Mouse (Mus musculus): ENCODE measurements around the gene Phf19. TPM values are rescaled to one million over a fixed set of nuclear protein-coding genes. Genes with fewer than 3 reads are reported as not detected.

Phf19 gene
- polyA plus RNA-seq, 1 experiment from 2014 or later = 1.6 TPM

- Histone ChIP-seq H3K9ac (replicated peaks; ENCODE audit: low read length) (no peak overlapping the region), H3K36me3 (ENCODE audit: control insufficient read depth, insufficient read depth, low read length) (no peaks in the 10 kb centered on the region), H3K9me3 (ENCODE audit: control insufficient read depth, low read length) (no peaks in the 10 kb centered on the region), H3K4me1 (ENCODE audit: control insufficient read depth, insufficient read depth, low read length) (no peaks in the 10 kb centered on the region), H3K4me3 (replicated peaks; ENCODE audit: low read depth, low read length) (no peak overlapping the region), H3K27ac (replicated peaks; ENCODE audit: low read depth, low read length) (no peak overlapping the region), H3K27me3 (ENCODE audit: control insufficient read depth, insufficient read depth, low read length) (no peaks in the 10 kb centered on the region), H3K4me2 (ENCODE audit: low read length) (no peak overlapping the region)
- DNase-seq (no peak), ATAC-seq (ENCODE audit: low FRiP score, low TSS enrichment) (no peak)
- WGBS = 80% methylated on average over 7 of the region's 7 CpGs
These were observed 44.2 kb upstream of the Phf19 start for GRCm38 (mm10) chr2:34958036-34958435.

- no peak for ATAC-seq (ENCODE audit: low FRiP score, low TSS enrichment)
- WGBS = 77% methylated on average over 1 of the region's 1 CpGs
- H3K9me3 ChIP-seq (ENCODE audit: control insufficient read depth, low read length) = no peaks in the 10 kb centered on the region
- H3K27ac ChIP-seq (replicated peaks; ENCODE audit: low read depth, low read length) = no peak overlapping the region
- no peak for DNase-seq
- no peaks in the 10 kb centered on the region for H3K27me3 ChIP-seq (ENCODE audit: control insufficient read depth, insufficient read depth, low read length)
- H3K9ac ChIP-seq (replicated peaks; ENCODE audit: low read length) = no peak overlapping the region
- no peak overlapping the region for H3K4me3 ChIP-seq (replicated peaks; ENCODE audit: low read depth, low read length)
- no peak overlapping the region for H3K4me2 ChIP-seq (ENCODE audit: low read length)
- no peaks in the 10 kb centered on the region for H3K36me3 ChIP-seq (ENCODE audit: control insufficient read depth, insufficient read depth, low read length)
- H3K4me1 ChIP-seq (ENCODE audit: control insufficient read depth, insufficient read depth, low read length) = no peaks in the 10 kb centered on the region
These were observed 43.6 kb upstream of the Phf19 start for GRCm38 (mm10) chr2:34957405-34957804.

- DNase-seq (no peak), ATAC-seq (ENCODE audit: low FRiP score, low TSS enrichment) (no peak)
- WGBS = 66% methylated on average over 5 of the region's 5 CpGs
- Histone ChIP-seq H3K27me3 (ENCODE audit: control insufficient read depth, insufficient read depth, low read length) (no peaks in the 10 kb centered on the region), H3K36me3 (ENCODE audit: control insufficient read depth, insufficient read depth, low read length) (no peaks in the 10 kb centered on the region), H3K9me3 (ENCODE audit: control insufficient read depth, low read length) (no peaks in the 10 kb centered on the region), H3K4me2 (ENCODE audit: low read length) (no peak overlapping the region), H3K9ac (replicated peaks; ENCODE audit: low read length) (no peak overlapping the region), H3K4me1 (ENCODE audit: control insufficient read depth, insufficient read depth, low read length) (no peaks in the 10 kb centered on the region), H3K27ac (replicated peaks; ENCODE audit: low read depth, low read length) (no peak overlapping the region), H3K4me3 (replicated peaks; ENCODE audit: low read depth, low read length) (no peak overlapping the region)
These were observed 43.1 kb upstream of the Phf19 start for GRCm38 (mm10) chr2:34956941-34957340.

GRCm38 (mm10) chr2:34954344-34954743 is 40.5 kb upstream of the Phf19 start:
- Histone ChIP-seq H3K4me3 (replicated peaks; ENCODE audit: low read depth, low read length) (no peak overlapping the region), H3K27me3 (ENCODE audit: control insufficient read depth, insufficient read depth, low read length) (no peaks in the 10 kb centered on the region), H3K9me3 (ENCODE audit: control insufficient read depth, low read length) (no peaks in the 10 kb centered on the region), H3K36me3 (ENCODE audit: control insufficient read depth, insufficient read depth, low read length) (no peaks in the 10 kb centered on the region), H3K9ac (replicated peaks; ENCODE audit: low read length) (no peak overlapping the region), H3K4me2 (ENCODE audit: low read length) (no peak overlapping the region), H3K27ac (replicated peaks; ENCODE audit: low read depth, low read length) (no peak overlapping the region), H3K4me1 (ENCODE audit: control insufficient read depth, insufficient read depth, low read length) (no peaks in the 10 kb centered on the region)
- DNase-seq (no peak), ATAC-seq (ENCODE audit: low FRiP score, low TSS enrichment) (no peak)

- ATAC-seq (ENCODE audit: low FRiP score, low TSS enrichment) = no peak
These were observed 39.8 kb upstream of the Phf19 start for GRCm38 (mm10) chr2:34953547-34954116.

GRCm38 (mm10) chr2:34953018-34953417 is 39.2 kb upstream of the Phf19 start:
- Histone ChIP-seq H3K9me3 (ENCODE audit: control insufficient read depth, low read length) (no peaks in the 10 kb centered on the region), H3K4me1 (ENCODE audit: control insufficient read depth, insufficient read depth, low read length) (no peaks in the 10 kb centered on the region), H3K9ac (replicated peaks; ENCODE audit: low read length) (no peak overlapping the region), H3K36me3 (ENCODE audit: control insufficient read depth, insufficient read depth, low read length) (no peaks in the 10 kb centered on the region), H3K4me3 (replicated peaks; ENCODE audit: low read depth, low read length) (no peak overlapping the region), H3K27ac (replicated peaks; ENCODE audit: low read depth, low read length) (no peak overlapping the region), H3K4me2 (ENCODE audit: low read length) (no peak overlapping the region), H3K27me3 (ENCODE audit: control insufficient read depth, insufficient read depth, low read length) (no peaks in the 10 kb centered on the region)
- no peak for DNase-seq
- ATAC-seq (ENCODE audit: low FRiP score, low TSS enrichment) = no peak
- WGBS = 78% methylated on average over 4 of the region's 4 CpGs

More at GRCm38 (mm10) chr2:34953547-34954116, 39.8 kb upstream of the Phf19 start:
- DNase-seq = no peak
- Histone ChIP-seq H3K9me3 (ENCODE audit: control insufficient read depth, low read length) (no peaks in the 10 kb centered on the region), H3K27me3 (ENCODE audit: control insufficient read depth, insufficient read depth, low read length) (no peaks in the 10 kb centered on the region), H3K36me3 (ENCODE audit: control insufficient read depth, insufficient read depth, low read length) (no peaks in the 10 kb centered on the region), H3K4me2 (ENCODE audit: low read length) (no peak overlapping the region), H3K4me1 (ENCODE audit: control insufficient read depth, insufficient read depth, low read length) (no peaks in the 10 kb centered on the region), H3K9ac (replicated peaks; ENCODE audit: low read length) (no peak overlapping the region), H3K27ac (replicated peaks; ENCODE audit: low read depth, low read length) (no peak overlapping the region), H3K4me3 (replicated peaks; ENCODE audit: low read depth, low read length) (no peak overlapping the region)
- WGBS = 82% methylated on average over 2 of the region's 2 CpGs

- H3K9ac ChIP-seq (replicated peaks; ENCODE audit: low read length) = no peak overlapping the region
- H3K27me3 ChIP-seq (ENCODE audit: control insufficient read depth, insufficient read depth, low read length) = no peaks in the 10 kb centered on the region
These were observed 37.6 kb upstream of the Phf19 start for GRCm38 (mm10) chr2:34951469-34951868.

GRCm38 (mm10) chr2:34948622-34949021 is 34.8 kb upstream of the Phf19 start:
- ATAC-seq (ENCODE audit: low FRiP score, low TSS enrichment) (no peak), DNase-seq (no peak)
- no peak overlapping the region for H3K27ac ChIP-seq (replicated peaks; ENCODE audit: low read depth, low read length)
- no peak overlapping the region for H3K4me3 ChIP-seq (replicated peaks; ENCODE audit: low read depth, low read length)
- no peaks in the 10 kb centered on the region for H3K9me3 ChIP-seq (ENCODE audit: control insufficient read depth, low read length)
- H3K36me3 ChIP-seq (ENCODE audit: control insufficient read depth, insufficient read depth, low read length) = no peaks in the 10 kb centered on the region
- 30% methylated on average over 2 of the region's 2 CpGs for WGBS
- no peaks in the 10 kb centered on the region for H3K4me1 ChIP-seq (ENCODE audit: control insufficient read depth, insufficient read depth, low read length)
- no peaks in the 10 kb centered on the region for H3K27me3 ChIP-seq (ENCODE audit: control insufficient read depth, insufficient read depth, low read length)
- H3K4me2 ChIP-seq (ENCODE audit: low read length) = no peak overlapping the region
- no peak overlapping the region for H3K9ac ChIP-seq (replicated peaks; ENCODE audit: low read length)

More at GRCm38 (mm10) chr2:34951469-34951868, 37.6 kb upstream of the Phf19 start:
- no peak for DNase-seq
- Histone ChIP-seq H3K9me3 (ENCODE audit: control insufficient read depth, low read length) (no peaks in the 10 kb centered on the region), H3K4me1 (ENCODE audit: control insufficient read depth, insufficient read depth, low read length) (no peaks in the 10 kb centered on the region), H3K27ac (replicated peaks; ENCODE audit: low read depth, low read length) (no peak overlapping the region), H3K36me3 (ENCODE audit: control insufficient read depth, insufficient read depth, low read length) (no peaks in the 10 kb centered on the region), H3K4me3 (replicated peaks; ENCODE audit: low read depth, low read length) (no peak overlapping the region), H3K4me2 (ENCODE audit: low read length) (no peak overlapping the region)
- ATAC-seq (ENCODE audit: low FRiP score, low TSS enrichment) = no peak

- H3K9ac ChIP-seq (replicated peaks; ENCODE audit: low read length) = no peak overlapping the region
- no peaks in the 10 kb centered on the region for H3K27me3 ChIP-seq (ENCODE audit: control insufficient read depth, insufficient read depth, low read length)
- 60% methylated on average over 4 of the region's 4 CpGs for WGBS
- H3K4me1 ChIP-seq (ENCODE audit: control insufficient read depth, insufficient read depth, low read length) = no peaks in the 10 kb centered on the region
- no peak overlapping the region for H3K27ac ChIP-seq (replicated peaks; ENCODE audit: low read depth, low read length)
- no peak overlapping the region for H3K4me3 ChIP-seq (replicated peaks; ENCODE audit: low read depth, low read length)
- H3K9me3 ChIP-seq (ENCODE audit: control insufficient read depth, low read length) = no peaks in the 10 kb centered on the region
- ATAC-seq (ENCODE audit: low FRiP score, low TSS enrichment) (no peak), DNase-seq (no peak)
- no peak overlapping the region for H3K4me2 ChIP-seq (ENCODE audit: low read length)
- H3K36me3 ChIP-seq (ENCODE audit: control insufficient read depth, insufficient read depth, low read length) = no peaks in the 10 kb centered on the region
These were observed 32.2 kb upstream of the Phf19 start for GRCm38 (mm10) chr2:34946046-34946445.

All from midbrain, embryonic 14.5 days (tissue).